Mouse (Mus musculus): ENCODE measurements around the gene Ammecr1. TPM values are rescaled to one million over a fixed set of nuclear protein-coding genes. Genes with fewer than 3 reads are reported as not detected.

The Ammecr1 gene
- polyA plus RNA-seq, 1 experiment from 2014 or later = 17.1 TPM

GRCm38 (mm10) chrX:142869844-142870243, 96.7 kb downstream of the Ammecr1 start:
- no peaks in the 10 kb centered on the region for H3K36me3 ChIP-seq (replicated peaks; ENCODE audit: control insufficient read depth, insufficient read depth, low read depth, low read length)
- H3K9me3 ChIP-seq (replicated peaks; ENCODE audit: control insufficient read depth, low read length) = no peaks in the 10 kb centered on the region
- 92% methylated on average over 2 of the region's 2 CpGs for WGBS
- ATAC-seq (replicated peaks; ENCODE audit: insufficient number of reproducible peaks, low FRiP score, low TSS enrichment, low read depth) = no peak
- H3K27ac ChIP-seq (replicated peaks; ENCODE audit: low read depth, low read length) = no peak overlapping the region
- no peak overlapping the region for H3K4me3 ChIP-seq (ENCODE audit: low read depth, low read length)
- no peaks in the 10 kb centered on the region for H3K27me3 ChIP-seq (ENCODE audit: control insufficient read depth, insufficient read depth, low read length)
- DNase-seq (ENCODE audit: low spot score) = no peak
- H3K9ac ChIP-seq (replicated peaks; ENCODE audit: low read length) = no peak overlapping the region
- H3K4me2 ChIP-seq (ENCODE audit: low read depth, low read length) = no peak overlapping the region
- H3K4me1 ChIP-seq (ENCODE audit: control insufficient read depth, insufficient read depth, low read length) = no peaks in the 10 kb centered on the region

GRCm38 (mm10) chrX:142848032-142848431, 118.5 kb downstream of the Ammecr1 start:
- no peaks in the 10 kb centered on the region for H3K9me3 ChIP-seq (replicated peaks; ENCODE audit: control insufficient read depth, low read length)
- no peak overlapping the region for H3K4me2 ChIP-seq (ENCODE audit: low read depth, low read length)
- H3K9ac ChIP-seq (replicated peaks; ENCODE audit: low read length) = no peak overlapping the region
- H3K4me1 ChIP-seq (ENCODE audit: control insufficient read depth, insufficient read depth, low read length) = no peaks in the 10 kb centered on the region
- H3K4me3 ChIP-seq (ENCODE audit: low read depth, low read length) = no peak overlapping the region
- H3K36me3 ChIP-seq (replicated peaks; ENCODE audit: control insufficient read depth, insufficient read depth, low read depth, low read length) = no peaks in the 10 kb centered on the region
- WGBS = 92% methylated on average over 9 of the region's 9 CpGs
- ATAC-seq (replicated peaks; ENCODE audit: insufficient number of reproducible peaks, low FRiP score, low TSS enrichment, low read depth) = no peak
- H3K27ac ChIP-seq (replicated peaks; ENCODE audit: low read depth, low read length) = no peak overlapping the region
- no peaks in the 10 kb centered on the region for H3K27me3 ChIP-seq (ENCODE audit: control insufficient read depth, insufficient read depth, low read length)
- DNase-seq (ENCODE audit: low spot score) = no peak

GRCm38 (mm10) chrX:142846266-142846665, 120.3 kb downstream of the Ammecr1 start:
- ATAC-seq (replicated peaks; ENCODE audit: insufficient number of reproducible peaks, low FRiP score, low TSS enrichment, low read depth) (no peak), DNase-seq (ENCODE audit: low spot score) (no peak)
- Histone ChIP-seq H3K36me3 (replicated peaks; ENCODE audit: control insufficient read depth, insufficient read depth, low read depth, low read length) (no peaks in the 10 kb centered on the region), H3K9me3 (replicated peaks; ENCODE audit: control insufficient read depth, low read length) (no peaks in the 10 kb centered on the region), H3K9ac (replicated peaks; ENCODE audit: low read length) (no peak overlapping the region), H3K27ac (replicated peaks; ENCODE audit: low read depth, low read length) (no peak overlapping the region), H3K27me3 (ENCODE audit: control insufficient read depth, insufficient read depth, low read length) (no peaks in the 10 kb centered on the region), H3K4me3 (ENCODE audit: low read depth, low read length) (no peak overlapping the region), H3K4me1 (ENCODE audit: control insufficient read depth, insufficient read depth, low read length) (no peaks in the 10 kb centered on the region), H3K4me2 (ENCODE audit: low read depth, low read length) (no peak overlapping the region)
- 85% methylated on average over 6 of the region's 6 CpGs for WGBS

GRCm38 (mm10) chrX:142841916-142842315, 124.6 kb downstream of the Ammecr1 start:
- Histone ChIP-seq H3K9ac (replicated peaks; ENCODE audit: low read length) (no peak overlapping the region), H3K9me3 (replicated peaks; ENCODE audit: control insufficient read depth, low read length) (no peaks in the 10 kb centered on the region), H3K36me3 (replicated peaks; ENCODE audit: control insufficient read depth, insufficient read depth, low read depth, low read length) (no peaks in the 10 kb centered on the region), H3K4me2 (ENCODE audit: low read depth, low read length) (no peak overlapping the region), H3K27me3 (ENCODE audit: control insufficient read depth, insufficient read depth, low read length) (no peaks in the 10 kb centered on the region), H3K4me3 (ENCODE audit: low read depth, low read length) (no peak overlapping the region), H3K27ac (replicated peaks; ENCODE audit: low read depth, low read length) (no peak overlapping the region), H3K4me1 (ENCODE audit: control insufficient read depth, insufficient read depth, low read length) (no peaks in the 10 kb centered on the region)
- ATAC-seq (replicated peaks; ENCODE audit: insufficient number of reproducible peaks, low FRiP score, low TSS enrichment, low read depth) (no peak), DNase-seq (ENCODE audit: low spot score) (no peak)
- WGBS = 76% methylated on average over 4 of the region's 4 CpGs

- Histone ChIP-seq H3K9me3 (replicated peaks; ENCODE audit: control insufficient read depth, low read length) (no peaks in the 10 kb centered on the region), H3K36me3 (replicated peaks; ENCODE audit: control insufficient read depth, insufficient read depth, low read depth, low read length) (no peaks in the 10 kb centered on the region), H3K4me2 (ENCODE audit: low read depth, low read length) (no peak overlapping the region), H3K4me3 (ENCODE audit: low read depth, low read length) (no peak overlapping the region), H3K27me3 (ENCODE audit: control insufficient read depth, insufficient read depth, low read length) (no peaks in the 10 kb centered on the region), H3K4me1 (ENCODE audit: control insufficient read depth, insufficient read depth, low read length) (no peaks in the 10 kb centered on the region), H3K9ac (replicated peaks; ENCODE audit: low read length) (no peak overlapping the region), H3K27ac (replicated peaks; ENCODE audit: low read depth, low read length) (no peak overlapping the region)
- WGBS = 90% methylated on average over 7 of the region's 7 CpGs
- no peak for ATAC-seq (replicated peaks; ENCODE audit: insufficient number of reproducible peaks, low FRiP score, low TSS enrichment, low read depth)
- no peak for DNase-seq (ENCODE audit: low spot score)
Measured at GRCm38 (mm10) chrX:142839411-142839810, 127.1 kb downstream of the Ammecr1 start.

GRCm38 (mm10) chrX:142838841-142839240, 127.7 kb downstream of the Ammecr1 start:
- H3K27me3 ChIP-seq (ENCODE audit: control insufficient read depth, insufficient read depth, low read length) = no peaks in the 10 kb centered on the region
- H3K4me2 ChIP-seq (ENCODE audit: low read depth, low read length) = no peak overlapping the region
- H3K9me3 ChIP-seq (replicated peaks; ENCODE audit: control insufficient read depth, low read length) = no peaks in the 10 kb centered on the region
- no peaks in the 10 kb centered on the region for H3K4me1 ChIP-seq (ENCODE audit: control insufficient read depth, insufficient read depth, low read length)
- H3K27ac ChIP-seq (replicated peaks; ENCODE audit: low read depth, low read length) = no peak overlapping the region
- no peak overlapping the region for H3K9ac ChIP-seq (replicated peaks; ENCODE audit: low read length)
- 65% methylated on average over 2 of the region's 2 CpGs for WGBS
- H3K4me3 ChIP-seq (ENCODE audit: low read depth, low read length) = no peak overlapping the region
- no peak for DNase-seq (ENCODE audit: low spot score)
- no peak for ATAC-seq (replicated peaks; ENCODE audit: insufficient number of reproducible peaks, low FRiP score, low TSS enrichment, low read depth)
- H3K36me3 ChIP-seq (replicated peaks; ENCODE audit: control insufficient read depth, insufficient read depth, low read depth, low read length) = no peaks in the 10 kb centered on the region

- Histone ChIP-seq H3K27me3 (ENCODE audit: control insufficient read depth, insufficient read depth, low read length) (no peaks in the 10 kb centered on the region), H3K27ac (replicated peaks; ENCODE audit: low read depth, low read length) (no peak overlapping the region), H3K9me3 (replicated peaks; ENCODE audit: control insufficient read depth, low read length) (no peaks in the 10 kb centered on the region), H3K4me3 (ENCODE audit: low read depth, low read length) (no peak overlapping the region), H3K9ac (replicated peaks; ENCODE audit: low read length) (no peak overlapping the region), H3K4me1 (ENCODE audit: control insufficient read depth, insufficient read depth, low read length) (no peaks in the 10 kb centered on the region), H3K4me2 (ENCODE audit: low read depth, low read length) (no peak overlapping the region), H3K36me3 (replicated peaks; ENCODE audit: control insufficient read depth, insufficient read depth, low read depth, low read length) (no peaks in the 10 kb centered on the region)
- WGBS = 93% methylated on average over 3 of the region's 3 CpGs
- ATAC-seq (replicated peaks; ENCODE audit: insufficient number of reproducible peaks, low FRiP score, low TSS enrichment, low read depth) (no peak), DNase-seq (ENCODE audit: low spot score) (no peak)
Measured at GRCm38 (mm10) chrX:142837316-142837715, 129.2 kb downstream of the Ammecr1 start.

- H3K27me3 ChIP-seq (ENCODE audit: control insufficient read depth, insufficient read depth, low read length) = no peaks in the 10 kb centered on the region
Measured at GRCm38 (mm10) chrX:142836399-142836798, 130.1 kb downstream of the Ammecr1 start.

More at GRCm38 (mm10) chrX:142836399-142836798, 130.1 kb downstream of the Ammecr1 start:
- H3K27ac ChIP-seq (replicated peaks; ENCODE audit: low read depth, low read length) = no peak overlapping the region
- H3K4me1 ChIP-seq (ENCODE audit: control insufficient read depth, insufficient read depth, low read length) = no peaks in the 10 kb centered on the region
- no peaks in the 10 kb centered on the region for H3K36me3 ChIP-seq (replicated peaks; ENCODE audit: control insufficient read depth, insufficient read depth, low read depth, low read length)
- no peak overlapping the region for H3K4me3 ChIP-seq (ENCODE audit: low read depth, low read length)
- 98% methylated on average over 7 of the region's 7 CpGs for WGBS
- DNase-seq (ENCODE audit: low spot score) (no peak), ATAC-seq (replicated peaks; ENCODE audit: insufficient number of reproducible peaks, low FRiP score, low TSS enrichment, low read depth) (no peak; the same call in 1 of the 2 replicates)
- H3K9ac ChIP-seq (replicated peaks; ENCODE audit: low read length) = no peak overlapping the region
- no peak overlapping the region for H3K4me2 ChIP-seq (ENCODE audit: low read depth, low read length)
- no peaks in the 10 kb centered on the region for H3K9me3 ChIP-seq (replicated peaks; ENCODE audit: control insufficient read depth, low read length)

Measured in embryonic facial prominence, embryonic 11.5 days (tissue).